Mouse (Mus musculus) liver, embryonic 12.5 days (tissue): ENCODE results near the gene Ammecr1. TPM values are rescaled to one million over a fixed set of nuclear protein-coding genes. Genes with fewer than 3 reads are reported as not detected.

Source experiments
- ATAC-seq: fragments of 200-750 bp; cut with Nextera tagmentation; 2 replicates; pipeline ENCODE4 v1.8.0; 2017; ENCODE audit warnings: moderate number of reproducible peaks, mild to moderate bottlenecking, moderate library complexity
- H3K27ac ChIP-seq: fragments of 300-500 bp; sonication (generic); 2 replicates; pipeline ENCODE4 v1.5.1; 2016; ENCODE audit warnings: mild to moderate bottlenecking
- H3K27me3 ChIP-seq: fragments of 300-500 bp; sonication (generic); replicated peaks from 2 replicates; pipeline ENCODE4 v1.6.1; 2016; ENCODE audit warnings: mild to moderate bottlenecking, moderate library complexity
- H3K36me3 ChIP-seq: fragments of 300-500 bp; sonication (generic); 2 replicates; pipeline ENCODE4 v1.6.1; 2016; ENCODE audit warnings: mild to moderate bottlenecking, moderate library complexity
- H3K4me1 ChIP-seq: fragments of 300-500 bp; sonication (generic); 2 replicates; pipeline ENCODE4 v1.6.1; 2016
- H3K4me2 ChIP-seq: fragments of 300-500 bp; sonication (generic); 2 replicates; pipeline ENCODE4 v1.6.1; 2016; ENCODE audit warnings: mild to moderate bottlenecking, moderate library complexity
- H3K4me3 ChIP-seq: fragments of 300-500 bp; sonication (generic); 2 replicates; pipeline ENCODE4 v1.5.1; 2016; ENCODE audit warnings: mild to moderate bottlenecking, moderate library complexity
- H3K9ac ChIP-seq: fragments of 300-500 bp; sonication (generic); 2 replicates; pipeline ENCODE4 v1.6.1; 2016; ENCODE audit warnings: mild to moderate bottlenecking, moderate library complexity
- H3K9me3 ChIP-seq: fragments of 300-500 bp; sonication (generic); replicated peaks from 2 replicates; pipeline ENCODE4 v1.6.1; 2016; ENCODE audit warnings: mild to moderate bottlenecking, moderate library complexity
- WGBS: fragments of 180-500 bp; shearing (Covaris S2); methylation state at CpG from one replicate; pipeline ENCODE4 v1.1.7; 2016; ENCODE audit not compliant: insufficient replicate concordance; 5-methylcytosine and 5-hydroxymethylcytosine counted together
- microRNA-seq: library from miRNA; unstranded; fragments of <30 nt; microRNA quantifications from one replicate; pipeline ENCODE4, GENCODE M21; 2017
- polyA plus RNA-seq: library from polyadenylated mRNA; unstranded; fragments of >200 nt; fragmentation: Nextera tagmentation; extraction: Ambion mirVana; gene quantifications from 2 replicates; pipeline ENCODE4 v1.2.1, GENCODE M21; 2016

Gene Ammecr1
- polyA plus RNA-seq, 1 experiment from 2014 or later: 22.5 TPM

DNA sequence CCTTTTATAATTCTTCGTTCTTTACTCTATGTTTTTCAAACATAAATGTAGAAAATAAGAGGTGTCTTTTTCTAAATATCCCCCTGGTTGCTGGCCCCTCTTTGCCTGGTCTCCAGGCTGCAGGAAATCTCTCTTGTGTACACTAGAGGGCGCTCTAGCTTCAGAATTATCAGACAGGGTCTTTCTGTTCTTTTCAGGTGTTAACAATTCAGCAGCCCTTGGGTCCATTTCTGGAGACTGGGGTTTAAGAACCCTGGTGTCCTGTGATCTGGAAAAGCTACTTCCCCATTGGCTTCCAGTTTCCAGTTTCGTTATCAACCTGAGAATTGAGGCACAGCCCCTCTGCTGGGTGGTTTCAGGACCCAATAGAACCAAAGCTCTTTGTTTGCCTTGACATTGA lies 144.7 kb downstream of the Ammecr1 start:
- Histone ChIP-seq H3K4me1 (0 out of 2 replicates have a peak, but pooled peaks cover 5% of the 10 kb centered on the region), H3K4me3 (no peak overlapping the region), H3K27ac (no peak overlapping the region), H3K27me3 (no peaks in the 10 kb centered on the region), H3K9me3 (no peaks in the 10 kb centered on the region), H3K36me3 (peaks cover 5% of the 10 kb centered on the region; the same call in 1 of the 2 replicates), H3K9ac (no peak overlapping the region), H3K4me2 (no peak overlapping the region)
- ATAC-seq: no peak
- 33% methylated on average over 3 of the region's 3 CpGs for WGBS

DNA sequence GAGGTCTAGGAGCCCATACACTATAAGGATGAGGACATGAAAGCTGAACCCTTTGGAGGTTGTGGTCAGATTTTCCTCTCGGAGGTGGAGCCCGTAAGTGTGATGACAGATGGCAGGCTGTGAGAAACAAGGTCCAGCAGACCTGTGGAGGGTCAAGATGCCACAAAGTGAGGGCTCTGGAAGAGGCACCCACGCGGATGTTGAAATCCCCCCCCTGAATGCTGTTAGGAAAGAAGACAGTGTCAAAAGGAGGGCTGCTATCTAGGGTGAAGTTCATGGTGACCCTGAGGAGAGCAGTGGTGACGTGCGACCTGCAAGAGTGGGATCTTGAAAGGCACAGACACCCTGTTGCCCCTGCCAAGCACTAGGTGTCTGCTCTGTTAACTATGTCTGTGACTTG lies 145.3 kb downstream of the Ammecr1 start:
- WGBS: 73% methylated on average over 6 of the region's 6 CpGs
- Histone ChIP-seq H3K36me3 (peaks cover 5% of the 10 kb centered on the region; the same call in 1 of the 2 replicates), H3K27ac (no peak overlapping the region), H3K9me3 (no peaks in the 10 kb centered on the region), H3K4me2 (no peak overlapping the region), H3K4me1 (0 out of 2 replicates have a peak, but pooled peaks cover 5% of the 10 kb centered on the region), H3K27me3 (no peaks in the 10 kb centered on the region), H3K4me3 (no peak overlapping the region), H3K9ac (no peak overlapping the region)
- no peak for ATAC-seq

DNA sequence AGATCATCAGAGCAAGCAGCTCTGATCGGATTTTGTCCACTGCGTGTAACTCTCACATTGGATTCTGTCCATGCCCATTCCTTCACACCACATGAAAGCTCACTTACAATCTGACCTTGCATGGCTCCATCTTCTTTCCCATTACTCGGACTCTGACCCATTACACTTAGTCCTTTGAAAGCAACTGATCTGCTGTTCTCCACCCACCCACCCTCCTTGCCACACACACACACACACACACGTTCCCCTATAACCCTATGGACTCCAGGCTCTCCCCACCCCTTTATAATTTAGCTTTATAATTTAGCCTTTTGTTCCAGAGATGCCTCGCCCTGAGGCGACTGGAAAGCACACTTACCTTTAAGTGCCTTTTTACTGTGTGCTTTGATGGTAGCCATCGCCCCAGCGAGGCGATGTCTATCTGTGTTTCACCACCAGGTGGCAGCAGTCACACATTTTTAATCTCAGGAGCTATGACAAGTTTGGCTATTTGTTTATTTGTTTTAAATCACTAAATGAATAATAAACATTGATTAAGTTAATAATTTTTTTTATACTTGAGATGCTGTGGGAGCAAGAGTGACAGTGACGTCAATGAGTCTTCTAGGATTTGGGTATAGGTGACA lies 148.4 kb downstream of the Ammecr1 start:
- ATAC-seq: 0 out of 2 replicates have a peak, but pooled peaks have one; percentile 8
- Histone ChIP-seq H3K27ac (no peak overlapping the region), H3K4me3 (no peak overlapping the region), H3K9ac (no peak overlapping the region), H3K4me2 (no peak overlapping the region), H3K9me3 (no peaks in the 10 kb centered on the region), H3K27me3 (no peaks in the 10 kb centered on the region), H3K4me1 (no peaks in the 10 kb centered on the region), H3K36me3 (peaks cover 5% of the 10 kb centered on the region; the same call in 1 of the 2 replicates)
- 55% methylated on average over 10 of the region's 10 CpGs for WGBS

DNA sequence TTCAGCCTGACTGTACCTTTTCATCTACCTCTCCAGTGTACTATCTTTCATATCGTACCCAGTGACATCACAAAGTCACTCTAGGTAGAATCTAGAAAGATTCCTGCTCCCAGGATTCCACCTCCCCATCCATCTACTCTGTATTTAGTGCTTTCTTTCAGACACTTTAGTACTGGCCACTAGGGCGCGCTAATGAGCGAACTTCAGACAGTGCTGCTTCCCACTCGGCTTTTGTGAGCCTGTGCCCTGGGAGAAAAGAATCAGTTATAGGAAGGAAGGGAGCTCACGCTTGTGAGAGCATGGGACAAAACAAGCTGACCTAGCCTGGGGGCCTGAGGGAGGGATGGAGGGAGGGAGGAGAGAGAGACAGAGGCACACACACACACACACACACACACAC lies 153.4 kb downstream of the Ammecr1 start:
- H3K36me3 ChIP-seq: peaks cover 8% of the 10 kb centered on the region
- no peak overlapping the region for H3K4me3 ChIP-seq
- H3K4me2 ChIP-seq: no peak overlapping the region
- no peak overlapping the region for H3K9ac ChIP-seq
- ATAC-seq: peak; percentile 64; the same call in 1 of the 2 replicates
- H3K27me3 ChIP-seq: no peaks in the 10 kb centered on the region
- H3K9me3 ChIP-seq: no peaks in the 10 kb centered on the region
- H3K27ac ChIP-seq: no peak overlapping the region
- H3K4me1 ChIP-seq: no peaks in the 10 kb centered on the region
- 27% methylated on average over 6 of the region's 6 CpGs for WGBS

DNA sequence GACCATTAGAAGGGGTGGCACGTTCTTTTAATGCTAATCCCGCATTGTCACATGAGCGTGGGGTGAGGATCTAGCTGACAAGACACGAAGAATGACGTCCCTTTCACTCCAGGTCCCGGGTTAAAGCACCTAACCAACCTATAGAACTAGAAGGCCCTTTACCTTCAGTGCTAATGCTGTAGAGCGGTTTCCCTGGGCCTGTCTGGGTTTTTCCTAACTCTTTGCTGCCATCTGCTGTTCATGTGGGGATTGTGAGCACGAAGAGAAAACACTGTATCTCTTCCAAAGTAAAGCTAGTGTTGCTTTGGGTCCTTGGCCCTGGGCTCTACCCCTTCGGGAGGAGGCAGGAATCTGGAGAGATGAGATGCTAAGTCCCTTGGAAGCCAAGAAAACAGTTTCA lies 158.1 kb downstream of the Ammecr1 start:
- peaks cover 34% of the 10 kb centered on the region for H3K36me3 ChIP-seq
- no peak overlapping the region for H3K9ac ChIP-seq
- no peak overlapping the region for H3K27ac ChIP-seq
- WGBS: 35% methylated on average over 9 of the region's 9 CpGs
- H3K4me1 ChIP-seq: no peaks in the 10 kb centered on the region
- no peak for ATAC-seq
- no peak overlapping the region for H3K4me2 ChIP-seq
- H3K27me3 ChIP-seq: no peaks in the 10 kb centered on the region
- H3K9me3 ChIP-seq: no peaks in the 10 kb centered on the region
- H3K4me3 ChIP-seq: no peak overlapping the region

DNA sequence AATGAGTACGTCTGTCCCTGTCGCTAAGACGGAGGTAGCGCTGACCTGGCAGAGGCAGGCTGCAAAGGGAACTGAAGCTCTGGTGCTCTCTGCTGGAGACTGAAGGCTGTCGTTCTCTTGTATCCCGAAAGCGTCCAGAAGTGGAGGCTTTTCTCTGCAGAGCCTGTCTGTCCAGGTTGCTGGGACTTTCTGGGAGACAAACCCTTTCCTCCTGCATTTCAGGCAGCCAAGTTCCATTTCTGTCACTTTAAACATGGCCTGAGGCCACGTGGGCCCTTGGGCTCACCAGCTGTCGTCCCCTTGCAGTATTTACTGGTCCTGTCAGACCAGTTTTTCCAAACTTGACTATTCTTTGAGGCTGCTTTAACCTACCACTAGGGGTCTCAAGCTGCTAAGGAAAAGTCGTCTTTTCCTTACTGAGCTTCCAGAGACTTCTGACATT lies 159.9 kb downstream of the Ammecr1 start:
- WGBS: 61% methylated on average over 10 of the region's 10 CpGs
- no peak for ATAC-seq

DNA sequence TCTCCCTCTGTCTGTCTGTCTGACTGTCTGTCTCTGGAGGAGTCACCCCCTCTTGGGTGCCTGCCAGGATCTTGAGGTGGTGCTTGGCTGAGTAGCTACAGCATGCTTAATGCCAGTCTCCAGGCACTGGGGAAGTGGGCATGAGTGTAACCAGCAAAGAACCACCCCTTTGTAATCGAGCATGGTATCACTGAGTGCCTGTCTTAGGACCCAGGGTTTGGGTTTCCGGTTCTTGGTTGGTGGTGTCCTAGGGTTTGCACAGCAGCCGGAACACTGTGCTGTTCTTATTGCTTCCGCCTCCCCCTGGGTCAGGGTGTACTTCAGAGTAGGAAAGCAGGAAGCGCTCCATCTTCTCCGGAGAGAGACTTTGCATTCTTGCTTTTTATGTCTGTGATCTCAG lies 160.4 kb downstream of the Ammecr1 start:
- H3K27me3 ChIP-seq: no peaks in the 10 kb centered on the region
- H3K9ac ChIP-seq: no peak overlapping the region
- no peak overlapping the region for H3K27ac ChIP-seq
- ATAC-seq: no peak
- no peaks in the 10 kb centered on the region for H3K9me3 ChIP-seq
- H3K36me3 ChIP-seq: peaks cover 34% of the 10 kb centered on the region
- peaks cover 3% of the 10 kb centered on the region; the same call in 1 of the 2 replicates for H3K4me1 ChIP-seq
- H3K4me3 ChIP-seq: no peak overlapping the region
- H3K4me2 ChIP-seq: no peak overlapping the region
- 79% methylated on average over 6 of the region's 6 CpGs for WGBS

More for the DNA sequence above, 159.9 kb downstream of the Ammecr1 start:
- no peak overlapping the region for H3K4me2 ChIP-seq
- H3K27me3 ChIP-seq: no peaks in the 10 kb centered on the region
- H3K4me3 ChIP-seq: no peak overlapping the region
- peaks cover 3% of the 10 kb centered on the region; the same call in 1 of the 2 replicates for H3K4me1 ChIP-seq
- H3K9me3 ChIP-seq: no peaks in the 10 kb centered on the region
- H3K9ac ChIP-seq: no peak overlapping the region
- peaks cover 34% of the 10 kb centered on the region for H3K36me3 ChIP-seq
- no peak overlapping the region for H3K27ac ChIP-seq

DNA sequence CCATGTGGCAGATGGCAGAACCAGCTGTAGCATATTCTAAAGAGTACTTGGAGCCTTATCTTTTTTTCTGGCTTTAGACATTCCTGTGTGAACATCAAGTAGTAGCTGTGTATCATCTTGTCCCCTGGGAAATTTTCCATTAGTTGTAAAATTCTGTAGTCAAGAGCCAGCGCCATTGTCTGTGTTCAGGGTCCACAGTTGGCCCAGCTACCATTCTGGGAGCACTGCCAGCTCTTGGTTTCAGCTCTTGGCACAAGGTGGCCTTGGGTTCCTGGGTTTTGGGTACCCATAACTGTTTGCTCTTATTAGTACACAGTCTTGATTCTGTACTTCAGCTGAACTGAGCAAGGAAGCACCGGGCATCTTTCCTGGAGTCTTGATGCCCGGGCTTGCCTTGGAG lies 161.9 kb downstream of the Ammecr1 start:
- no peaks in the 10 kb centered on the region for H3K27me3 ChIP-seq
- H3K9ac ChIP-seq: no peak overlapping the region
- no peak for ATAC-seq
- H3K9me3 ChIP-seq: no peaks in the 10 kb centered on the region
- peaks cover 3% of the 10 kb centered on the region; the same call in 1 of the 2 replicates for H3K4me1 ChIP-seq
- H3K4me2 ChIP-seq: no peak overlapping the region
- WGBS: 86% methylated on average over 3 of the region's 3 CpGs
- H3K27ac ChIP-seq: no peak overlapping the region
- H3K36me3 ChIP-seq: peaks cover 33% of the 10 kb centered on the region
- H3K4me3 ChIP-seq: no peak overlapping the region

Small RNA genes lying within 50 kb of the gene (microRNA-seq; reads per million reads assigned to microRNA genes)
- gene Gm44351: not detected

Other genes with a start within 250 kb of the Ammecr1 start
- gene Rtl9, start 132.9 kb upstream of the Ammecr1 start, polyA plus RNA-seq: 0.02 TPM in 1 of 2 replicates, not detected in the other